Mouse (Mus musculus): ENCODE results near the gene Uspl1. TPM values are rescaled to one million over a fixed set of nuclear protein-coding genes. Genes with fewer than 3 reads are reported as not detected.
A peak's percentile ranks its signal among the peaks of the same experiment; 100 is the strongest.
"Not testable (repeated sequence)": the region's sequence is repeated elsewhere in the genome, so short reads cannot be mapped to it uniquely, and the experiment has no call there.

Uspl1 gene
- polyA plus RNA-seq, 2 experiments: 27.2 to 44.8 TPM

DNA sequence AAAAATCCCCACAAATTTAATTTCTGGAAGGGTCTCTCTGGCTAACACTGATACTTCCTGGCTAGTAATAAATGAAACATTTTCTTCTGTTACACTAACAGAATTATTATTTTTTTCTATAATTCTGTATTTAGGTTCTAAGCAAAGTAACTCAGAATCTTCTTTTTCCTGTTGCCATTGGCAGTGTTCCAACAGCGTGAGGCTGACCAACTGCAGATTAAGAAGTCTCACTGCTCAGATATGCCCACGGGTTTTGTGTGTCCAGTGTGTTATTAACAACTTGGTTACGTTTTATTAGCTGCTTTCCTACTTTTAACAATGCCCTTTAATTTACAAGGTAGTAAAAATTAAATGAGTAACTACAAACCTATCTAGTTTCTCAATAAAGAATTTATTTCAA lies 46.7 kb upstream of the Uspl1 start:
- ATAC-seq (ENCODE audit: low FRiP score, low read depth) (no peak), DNase-seq (ENCODE audit: low spot score) (no peak)

DNA sequence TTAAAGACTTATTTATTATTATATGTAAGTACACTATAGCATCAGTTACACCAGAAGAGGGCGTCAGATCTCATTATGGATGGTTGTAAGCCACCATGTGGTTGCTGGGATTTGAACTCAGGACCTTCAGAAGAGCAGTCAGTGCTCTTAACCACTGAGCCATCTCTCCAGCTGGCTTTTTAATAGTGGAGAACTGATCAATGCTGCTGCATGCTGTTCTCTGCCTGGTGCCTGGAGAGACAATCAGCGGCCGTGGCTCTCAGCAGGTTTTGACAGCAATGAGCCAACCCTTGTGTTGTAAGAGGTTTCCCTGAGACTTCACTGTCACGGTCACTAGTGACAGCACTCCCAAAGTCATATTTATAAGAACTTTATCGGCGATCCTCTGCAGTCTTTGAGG lies 46.1 kb upstream of the Uspl1 start:
- H3K4me1 ChIP-seq (ENCODE audit: control insufficient read depth, insufficient read depth, low read length); H3K27me3 ChIP-seq (ENCODE audit: control insufficient read depth, insufficient read depth, low read length); H3K9me3 ChIP-seq (ENCODE audit: control insufficient read depth, low read length); ATAC-seq (ENCODE audit: low FRiP score, low read depth); H3K27ac ChIP-seq (replicated peaks; ENCODE audit: low read depth, low read length); DNase-seq (ENCODE audit: low spot score); H3K4me2 ChIP-seq (replicated peaks; ENCODE audit: low read depth, low read length, severe bottlenecking); H3K4me3 ChIP-seq (replicated peaks; ENCODE audit: low read length); H3K36me3 ChIP-seq (ENCODE audit: control insufficient read depth, insufficient read depth, low read length); H3K9ac ChIP-seq (ENCODE audit: low read depth, low read length, severe bottlenecking): not testable (repeated sequence)
- WGBS: 86% methylated on average over 6 of the region's 6 CpGs

More for the DNA sequence above, 46.7 kb upstream of the Uspl1 start:
- no peak for TF ChIP-seq POLR2A (IDR thresholded peaks at IDR 0.05; ENCODE audit: borderline replicate concordance, extremely low read depth, insufficient read depth, insufficient read length)
- Histone ChIP-seq H3K4me2 (replicated peaks; ENCODE audit: low read depth, low read length, severe bottlenecking) (no peak overlapping the region), H3K9ac (ENCODE audit: low read depth, low read length, severe bottlenecking) (no peak overlapping the region), H3K9me3 (ENCODE audit: control insufficient read depth, low read length) (no peaks in the 10 kb centered on the region), H3K27me3 (ENCODE audit: control insufficient read depth, insufficient read depth, low read length) (no peaks in the 10 kb centered on the region), H3K27ac (replicated peaks; ENCODE audit: low read depth, low read length) (no peak overlapping the region), H3K4me1 (ENCODE audit: control insufficient read depth, insufficient read depth, low read length) (peaks cover 7% of the 10 kb centered on the region; the same call in 1 of the 2 replicates), H3K4me3 (replicated peaks; ENCODE audit: low read length) (no peak overlapping the region), H3K36me3 (ENCODE audit: control insufficient read depth, insufficient read depth, low read length) (no peaks in the 10 kb centered on the region)
- 26% methylated on average over 3 of the region's 3 CpGs for WGBS

DNA sequence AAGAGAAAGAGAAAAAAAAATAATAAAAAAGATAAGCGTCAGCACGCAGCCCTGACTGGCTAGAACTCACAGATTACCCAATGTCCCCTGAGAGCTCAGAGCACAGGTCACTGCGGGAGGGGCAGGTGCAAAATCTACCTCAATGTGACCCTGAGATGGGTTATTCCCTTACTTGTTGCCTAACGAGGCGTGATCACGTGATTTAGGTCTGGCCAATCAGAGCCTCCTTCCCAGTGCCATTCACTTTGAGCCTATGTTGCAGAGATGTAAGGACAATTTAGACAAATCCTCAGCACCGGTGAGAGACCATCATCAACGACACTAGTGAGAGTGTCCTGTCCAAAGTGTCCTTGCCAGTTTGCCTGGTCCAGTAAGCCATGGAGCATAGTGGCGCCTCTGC lies 43.8 kb upstream of the Uspl1 start:
- H3K4me1 ChIP-seq (ENCODE audit: control insufficient read depth, insufficient read depth, low read length): peaks cover 11% of the 10 kb centered on the region
- no peak overlapping the region for H3K4me2 ChIP-seq (replicated peaks; ENCODE audit: low read depth, low read length, severe bottlenecking)
- no peak for DNase-seq (ENCODE audit: low spot score)
- no peak overlapping the region for H3K9ac ChIP-seq (ENCODE audit: low read depth, low read length, severe bottlenecking)
- no peak overlapping the region for H3K4me3 ChIP-seq (replicated peaks; ENCODE audit: low read length)
- H3K27ac ChIP-seq (replicated peaks; ENCODE audit: low read depth, low read length): no peak overlapping the region
- no peaks in the 10 kb centered on the region for H3K36me3 ChIP-seq (ENCODE audit: control insufficient read depth, insufficient read depth, low read length)
- WGBS: 57% methylated on average over 9 of the region's 9 CpGs
- no peaks in the 10 kb centered on the region for H3K9me3 ChIP-seq (ENCODE audit: control insufficient read depth, low read length)
- ATAC-seq (ENCODE audit: low FRiP score, low read depth): no peak
- TF ChIP-seq POLR2A (IDR thresholded peaks at IDR 0.05; ENCODE audit: borderline replicate concordance, extremely low read depth, insufficient read depth, insufficient read length): no peak
- no peaks in the 10 kb centered on the region for H3K27me3 ChIP-seq (ENCODE audit: control insufficient read depth, insufficient read depth, low read length)

DNA sequence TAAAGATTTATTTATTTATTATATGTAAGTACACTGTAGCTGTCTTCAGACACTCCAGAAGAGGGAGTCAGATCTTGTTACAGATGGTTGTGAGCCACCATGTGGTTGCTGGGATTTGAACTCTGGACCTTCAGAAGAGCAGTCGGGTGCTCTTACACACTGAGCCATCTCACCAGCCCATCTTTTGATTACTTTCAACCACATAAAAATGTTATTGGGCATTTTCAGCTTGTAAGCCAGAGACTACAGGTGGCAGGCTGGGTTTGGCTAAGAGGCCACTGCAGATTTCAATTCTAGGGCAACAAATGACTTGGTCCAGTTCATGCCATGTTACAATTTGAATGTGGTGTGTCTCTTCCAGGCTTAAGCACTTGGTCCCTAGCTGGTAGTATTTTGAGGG lies 43.0 kb upstream of the Uspl1 start:
- not testable (repeated sequence) for ATAC-seq (ENCODE audit: low FRiP score, low read depth); H3K27me3 ChIP-seq (ENCODE audit: control insufficient read depth, insufficient read depth, low read length); H3K4me3 ChIP-seq (replicated peaks; ENCODE audit: low read length); H3K36me3 ChIP-seq (ENCODE audit: control insufficient read depth, insufficient read depth, low read length); H3K27ac ChIP-seq (replicated peaks; ENCODE audit: low read depth, low read length); H3K9ac ChIP-seq (ENCODE audit: low read depth, low read length, severe bottlenecking); H3K9me3 ChIP-seq (ENCODE audit: control insufficient read depth, low read length); DNase-seq (ENCODE audit: low spot score); H3K4me2 ChIP-seq (replicated peaks; ENCODE audit: low read depth, low read length, severe bottlenecking)
- peaks cover 11% of the 10 kb centered on the region for H3K4me1 ChIP-seq (ENCODE audit: control insufficient read depth, insufficient read depth, low read length)
- WGBS: 88% methylated on average over 1 of the region's 1 CpGs

- Histone ChIP-seq H3K36me3 (ENCODE audit: control insufficient read depth, insufficient read depth, low read length) (no peaks in the 10 kb centered on the region), H3K4me1 (ENCODE audit: control insufficient read depth, insufficient read depth, low read length) (peaks cover 6% of the 10 kb centered on the region), H3K27ac (replicated peaks; ENCODE audit: low read depth, low read length) (peak overlapping the region; percentile 22; the same call in 1 of the 2 replicates), H3K4me3 (replicated peaks; ENCODE audit: low read length) (no peak overlapping the region), H3K9me3 (ENCODE audit: control insufficient read depth, low read length) (no peaks in the 10 kb centered on the region), H3K27me3 (ENCODE audit: control insufficient read depth, insufficient read depth, low read length) (no peaks in the 10 kb centered on the region), H3K9ac (ENCODE audit: low read depth, low read length, severe bottlenecking) (peak overlapping the region; percentile 9), H3K4me2 (replicated peaks; ENCODE audit: low read depth, low read length, severe bottlenecking) (peak overlapping the region; percentile 38; the same call in 1 of the 2 replicates)
- TF ChIP-seq POLR2A (IDR thresholded peaks at IDR 0.05; ENCODE audit: borderline replicate concordance, extremely low read depth, insufficient read depth, insufficient read length): peak; percentile 24; the same call in 1 of the 2 replicates
- DNase-seq (ENCODE audit: low spot score) (peak; percentile 58), ATAC-seq (ENCODE audit: low FRiP score, low read depth) (peak; percentile 79)
- WGBS: 25% methylated on average over 25 of the region's 25 CpGs
Observed at GRCm38 (mm10) chr5:149143766-149144375, 40.3 kb upstream of the Uspl1 start.

GRCm38 (mm10) chr5:149146691-149147090 lies 37.5 kb upstream of the Uspl1 start:
- Histone ChIP-seq H3K4me1 (ENCODE audit: control insufficient read depth, insufficient read depth, low read length) (peaks cover 6% of the 10 kb centered on the region), H3K9ac (ENCODE audit: low read depth, low read length, severe bottlenecking) (no peak overlapping the region), H3K36me3 (ENCODE audit: control insufficient read depth, insufficient read depth, low read length) (no peaks in the 10 kb centered on the region), H3K9me3 (ENCODE audit: control insufficient read depth, low read length) (no peaks in the 10 kb centered on the region), H3K27me3 (ENCODE audit: control insufficient read depth, insufficient read depth, low read length) (no peaks in the 10 kb centered on the region), H3K4me2 (replicated peaks; ENCODE audit: low read depth, low read length, severe bottlenecking) (no peak overlapping the region), H3K27ac (replicated peaks; ENCODE audit: low read depth, low read length) (no peak overlapping the region), H3K4me3 (replicated peaks; ENCODE audit: low read length) (no peak overlapping the region)
- DNase-seq (ENCODE audit: low spot score) (no peak), ATAC-seq (ENCODE audit: low FRiP score, low read depth) (no peak)
- WGBS: 86% methylated on average over 7 of the region's 7 CpGs
- no peak for TF ChIP-seq POLR2A (IDR thresholded peaks at IDR 0.05; ENCODE audit: borderline replicate concordance, extremely low read depth, insufficient read depth, insufficient read length)

Data from limb, embryonic 14.5 days (tissue).